Mouse (Mus musculus) megakaryocyte, embryonic 14.5 days (primary cell): Measurements from ENCODE around the gene Gatm.

Experiments used
- FLI1 ChIP-seq: IDR thresholded peaks from 2 replicates; pipeline ENCODE4 v1.6.1; 2012; ENCODE audit warnings: low read length, inconsistent platforms, mixed read lengths
- GATA1 ChIP-seq: IDR thresholded peaks from 3 replicates; pipeline ENCODE4 v1.6.1; 2012; ENCODE audit warnings: mixed read lengths, low read length, inconsistent platforms, borderline replicate concordance

- no peak for TF ChIP-seq GATA1
- no peak for TF ChIP-seq FLI1
Measured at GRCm38 (mm10) chr2:122601354-122601753, 9.7 kb downstream of the Gatm start.
